Mouse (Mus musculus) E14TG2a.4 (cell line): ENCODE data around the gene Strn3.

Source experiments
- CTCF ChIP-seq: conservative IDR thresholded peaks from 2 replicates; pipeline ENCODE4 v1.5.1; 2014; ENCODE audit warnings: low read length
- NANOG ChIP-seq: IDR thresholded peaks from 2 replicates; pipeline ENCODE4 v1.6.1; 2014; ENCODE audit warnings: borderline replicate concordance, low read length, mixed read lengths
- POU5F1 ChIP-seq: IDR thresholded peaks from 2 replicates; pipeline ENCODE4 v1.6.1; 2014; ENCODE audit warnings: low read length, borderline replicate concordance

DNA sequence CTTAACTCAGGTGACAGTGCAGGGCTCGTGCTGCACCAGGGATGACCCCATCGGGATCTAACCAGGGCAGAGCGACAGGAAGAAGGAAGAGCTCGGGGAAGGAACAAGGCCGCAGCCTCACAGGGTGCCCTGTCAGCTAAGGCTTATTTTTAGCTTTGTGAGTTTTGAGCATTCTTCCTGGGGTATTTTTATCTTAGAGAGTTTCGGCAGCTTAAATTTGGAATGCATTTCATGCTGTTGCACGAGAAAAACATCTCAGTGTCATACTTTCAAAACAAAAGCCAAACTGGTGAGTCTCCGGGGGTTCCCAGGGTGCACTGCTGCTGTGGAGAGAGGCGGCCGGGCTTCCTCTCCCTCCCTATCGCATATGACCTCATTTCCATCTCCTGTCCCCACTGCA is 37.4 kb upstream of the Strn3 start:
- TF ChIP-seq CTCF (no peak), NANOG (no peak), POU5F1 (no peak)
